31 mouse cellular contexts compared by ENCODE assay signal in genomic region chr15:77379921-77380320, GRCm38 (mm10). TPM values are rescaled to one million over a fixed set of nuclear protein-coding genes. Genes with fewer than 3 reads are reported as not detected.
DNase-seq lines count a peak whose midpoint lies in the region; ATAC-seq and TF ChIP-seq lines count a peak whose summit lies in the region.
"Had no signal": no experiment of that assay in that cellular context is flagged by ENCODE, and none has a peak within 500 bp of the region (broad histone marks: within the 10 kb centered on the region; RNA-seq: fewer than 3 reads in every experiment).

No protein-coding gene starts in this region.

- peak; percentile 58 for DNase-seq in 3134 (ENCODE audit: extremely low read depth, insufficient read length, low spot score)
- DNase-seq in brain, adult 2 months (ENCODE audit: low read depth, low spot score) = peak; percentile 28
- no peak for DNase-seq in hindbrain, embryonic 11.5 days (ENCODE audit: low spot score)
- DNase-seq in gastrocnemius, postnatal 25 days = no peak
- DNase-seq: adrenal gland, adult 8-10 months; adrenal gland, postnatal 25 days; cerebellum, adult 2 months; cerebellum, adult 9-11 months; cerebellum, postnatal 25 days; gastrocnemius, postnatal 10 days; heart, adult 11 months; kidney, adult 11 months had no signal

- H3K4me1 ChIP-seq in hindbrain, embryonic 11.5 days (replicated peaks; ENCODE audit: control insufficient read depth, insufficient read depth, low read length) = no peaks in the 10 kb centered on the region
- H3K4me1 ChIP-seq: embryonic facial prominence, embryonic 12.5 days; embryonic facial prominence, embryonic 15.5 days; forebrain, embryonic 10.5 days; forebrain, embryonic 13.5 days; hindbrain, embryonic 13.5 days had no signal

- no peaks in the 10 kb centered on the region for H3K9me3 ChIP-seq in hindbrain, embryonic 11.5 days (ENCODE audit: control insufficient read depth, low read length)
- H3K9me3 ChIP-seq: embryonic facial prominence, embryonic 12.5 days; embryonic facial prominence, embryonic 15.5 days; forebrain, embryonic 10.5 days; forebrain, embryonic 13.5 days; G1E; hindbrain, embryonic 13.5 days; intestine, embryonic 15.5 days had no signal

- no peak for TF ChIP-seq CTCF in C2C12 (IDR thresholded peaks at IDR 0.05; ENCODE audit: control insufficient read depth, insufficient read depth, insufficient read length)

- WGBS in hindbrain, embryonic 11.5 days = 58% methylated on average over 4 of the region's 4 CpGs

- H3K4me2 ChIP-seq in hindbrain, embryonic 11.5 days (replicated peaks; ENCODE audit: low read depth, low read length) = no peak overlapping the region
- H3K4me2 ChIP-seq: embryonic facial prominence, embryonic 12.5 days; embryonic facial prominence, embryonic 15.5 days; forebrain, embryonic 13.5 days; heart, embryonic 11.5 days; hindbrain, embryonic 13.5 days; intestine, embryonic 15.5 days had no signal

- H3K79me2 ChIP-seq in C2C12 (ENCODE audit: control insufficient read depth, insufficient read depth) = no peaks in the 10 kb centered on the region

- H3K9ac ChIP-seq in hindbrain, embryonic 11.5 days (ENCODE audit: low read depth, low read length) = no peak overlapping the region
- H3K9ac ChIP-seq: embryonic facial prominence, embryonic 12.5 days; embryonic facial prominence, embryonic 15.5 days; forebrain, embryonic 13.5 days; hindbrain, embryonic 13.5 days; intestine, embryonic 15.5 days had no signal

- no peaks in the 10 kb centered on the region for H3K36me3 ChIP-seq in C2C12 (ENCODE audit: control insufficient read depth, insufficient read depth)
- no peaks in the 10 kb centered on the region for H3K36me3 ChIP-seq in hindbrain, embryonic 11.5 days (ENCODE audit: control insufficient read depth, insufficient read depth, low read length)
- H3K36me3 ChIP-seq: embryonic facial prominence, embryonic 12.5 days; embryonic facial prominence, embryonic 15.5 days; forebrain, embryonic 10.5 days; G1E; hindbrain, embryonic 13.5 days; intestine, embryonic 15.5 days had no signal

- H3K4me3 ChIP-seq in C2C12 (ENCODE audit: insufficient read depth, poor library complexity, severe bottlenecking) = no peak overlapping the region
- no peak overlapping the region for H3K4me3 ChIP-seq in hindbrain, embryonic 11.5 days (ENCODE audit: low read depth, low read length)
- H3K4me3 ChIP-seq: embryonic facial prominence, embryonic 12.5 days; embryonic facial prominence, embryonic 15.5 days; forebrain, embryonic 10.5 days; forebrain, embryonic 13.5 days; hindbrain, embryonic 13.5 days; intestine, embryonic 15.5 days had no signal

- no peak for ATAC-seq in hindbrain, embryonic 11.5 days (ENCODE audit: low FRiP score)
- ATAC-seq in erythroblast, adult 5-6 weeks (replicated peaks; ENCODE audit: low FRiP score, poor library complexity, severe bottlenecking) = no peak
- ATAC-seq: activated CD4-positive, CD25-positive, alpha-beta regulatory T cell, adult 4 months; forebrain, embryonic 13.5 days; forebrain, embryonic 16.5 days; hindbrain, embryonic 16.5 days; intestine, embryonic 15.5 days had no signal

- H3K27ac ChIP-seq in hindbrain, embryonic 11.5 days (ENCODE audit: low read depth, low read length) = no peak overlapping the region
- H3K27ac ChIP-seq: embryonic facial prominence, embryonic 12.5 days; embryonic facial prominence, embryonic 15.5 days; forebrain, embryonic 10.5 days; forebrain, embryonic 13.5 days; hindbrain, embryonic 13.5 days; intestine, embryonic 15.5 days had no signal

- H3ac ChIP-seq in C2C12 (ENCODE audit: control insufficient read depth, insufficient read length, low read depth) = no peak overlapping the region

- H3K27me3 ChIP-seq in C2C12 (ENCODE audit: control insufficient read depth, insufficient read depth, insufficient read length) = no peaks in the 10 kb centered on the region
- H3K27me3 ChIP-seq in hindbrain, embryonic 11.5 days (ENCODE audit: control insufficient read depth, insufficient read depth, low read length) = no peaks in the 10 kb centered on the region
- H3K27me3 ChIP-seq: embryonic facial prominence, embryonic 12.5 days; embryonic facial prominence, embryonic 15.5 days; forebrain, embryonic 13.5 days; hindbrain, embryonic 13.5 days; intestine, embryonic 15.5 days had no signal

- H3K79me3 ChIP-seq in C2C12 (ENCODE audit: low read depth) = no peaks in the 10 kb centered on the region

TF ChIP-seq in C2C12, 6 proteins besides CTCF, POLR2A, EP300 and RAD21:
- TF ChIP-seq MAX (IDR thresholded peaks at IDR 0.05) = no peak
- TF ChIP-seq MYOG (IDR thresholded peaks at IDR 0.05; ENCODE audit: control insufficient read depth, extremely low read depth, insufficient read length) = no peak
- TF ChIP-seq FOSL1 (IDR thresholded peaks at IDR 0.05; ENCODE audit: insufficient read depth, low read length, poor library complexity, severe bottlenecking) = peak; percentile 32
- no peak for TF ChIP-seq MYOD1 (IDR thresholded peaks at IDR 0.05; ENCODE audit: control insufficient read depth, insufficient read length, low read depth)

RNA-seq across cellular contexts. Expression of gene Apol7a, which starts 19.0 kb away (rescaled TPM):
- polyA plus RNA-seq in C2C12 (2012; fragmentation: generic; extraction: Trizol) = 0.27 TPM
- not detected in 2 replicates for polyA plus RNA-seq in hindbrain, embryonic 11.5 days (2014; fragmentation: Nextera tagmentation; extraction: Ambion mirVana)
- total RNA-seq in gastrocnemius, postnatal 25 days (2021) = under 1 TPM; 0.31 to 0.46 TPM
- total RNA-seq in erythroblast, adult 5-6 weeks (2015; ENCODE audit: low replicate concordance) = not detected in 2 replicates
- total RNA-seq in erythroblast, adult 5-6 weeks (2017; ENCODE audit: low replicate concordance) = not detected in 2 replicates
- total RNA-seq: adrenal gland, postnatal 25 days; CH12.LX; common myeloid progenitor, adult 5-6 weeks; heart, postnatal 25 days; hematopoietic stem cell, adult 5-6 weeks had no signal
- polyA plus RNA-seq: activated CD4-positive, CD25-positive, alpha-beta regulatory T cell, adult 4 months; embryonic facial prominence, embryonic 12.5 days; forebrain, embryonic 10.5 days; forebrain, embryonic 13.5 days; forebrain, embryonic 16.5 days; G1E; hindbrain, embryonic 13.5 days; hindbrain, embryonic 16.5 days had no signal

RNA-seq across cellular contexts. Expression of gene Apol9a, which starts 31.0 kb away (rescaled TPM):
- 18.1 TPM for polyA plus RNA-seq in C2C12 (2012; fragmentation: generic; extraction: Trizol)
- 0.03 and 0.06 TPM in 2 replicates for polyA plus RNA-seq in hindbrain, embryonic 11.5 days (2014; fragmentation: Nextera tagmentation; extraction: Ambion mirVana)
- total RNA-seq in gastrocnemius, postnatal 25 days (2021) = not detected
- not detected in 2 replicates for total RNA-seq in erythroblast, adult 5-6 weeks (2015; ENCODE audit: low replicate concordance)
- total RNA-seq in erythroblast, adult 5-6 weeks (2017; ENCODE audit: low replicate concordance) = 0.34 TPM in 1 of 2 replicates, not detected in the other
- total RNA-seq: CH12.LX; common myeloid progenitor, adult 5-6 weeks; gastrocnemius, adult 18-20 months; gastrocnemius, postnatal 10 days; gastrocnemius, postnatal 4 days; hematopoietic stem cell, adult 5-6 weeks had no signal
- polyA plus RNA-seq: embryonic facial prominence, embryonic 12.5 days; forebrain, embryonic 10.5 days; forebrain, embryonic 13.5 days; G1E; hindbrain, embryonic 13.5 days had no signal

Comparison
In these comparisons a context has a peak if more than half of its experiments do, and no peak if none do; other contexts are left out.
1. DNase-seq: peak in 3134 (single experiment) and brain, adult 2 months (single experiment); none in hindbrain, embryonic 11.5 days (single experiment) and gastrocnemius, postnatal 25 days (single experiment).